Mouse (Mus musculus): ENCODE measurements around the gene Pdha2. TPM values are rescaled to one million over a fixed set of nuclear protein-coding genes. Genes with fewer than 3 reads are reported as not detected.

The Pdha2 gene
- polyA plus RNA-seq (2012): not detected in 2 replicates

DNA sequence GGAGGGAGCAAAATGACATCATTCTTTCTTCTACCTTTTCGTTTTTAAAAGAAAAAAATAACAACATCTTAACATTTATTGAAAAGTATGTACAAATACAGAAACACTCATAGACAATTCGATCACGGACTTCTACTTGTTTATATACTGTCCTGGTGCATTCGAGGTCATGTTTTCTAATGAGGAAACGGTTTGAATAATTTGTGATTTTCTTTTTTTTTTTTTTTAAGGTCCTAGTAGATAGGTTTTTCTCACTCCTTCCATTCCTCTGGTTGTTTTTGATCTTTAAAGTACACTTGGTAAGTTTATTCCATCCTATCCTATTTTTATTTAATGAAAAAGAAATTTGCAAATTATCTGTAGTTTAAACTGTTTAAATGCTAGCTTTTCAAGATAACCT lies at the start of gene Pdha2:
TSS of gene Pdha2 (minus strand) at position 101 of the 400 bp plus-strand sequence.
- no peak for TF ChIP-seq GATA1 (IDR thresholded peaks at IDR 0.05; ENCODE audit: low read length)

DNA sequence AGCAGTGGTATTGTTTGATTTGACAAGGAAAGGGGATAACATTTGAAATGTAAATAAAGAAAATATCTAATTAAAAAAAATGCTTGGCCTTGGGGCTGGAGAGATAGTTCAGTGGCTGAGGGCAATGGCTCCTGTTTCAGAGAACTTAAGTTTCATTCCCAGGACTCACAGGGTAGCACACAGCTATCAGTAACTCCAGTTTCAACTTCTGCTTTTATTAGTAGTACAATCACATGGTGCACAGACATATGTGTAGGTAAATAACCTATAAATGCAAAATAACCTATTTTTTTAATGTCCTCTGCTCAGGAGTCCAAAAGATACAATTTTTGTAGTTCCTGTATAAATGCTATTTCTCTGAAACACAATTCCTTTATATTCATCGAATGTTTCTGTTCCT lies 48.4 kb upstream of the Pdha2 start:
- TF ChIP-seq GATA1 (IDR thresholded peaks at IDR 0.05; ENCODE audit: low read length): no peak

DNA sequence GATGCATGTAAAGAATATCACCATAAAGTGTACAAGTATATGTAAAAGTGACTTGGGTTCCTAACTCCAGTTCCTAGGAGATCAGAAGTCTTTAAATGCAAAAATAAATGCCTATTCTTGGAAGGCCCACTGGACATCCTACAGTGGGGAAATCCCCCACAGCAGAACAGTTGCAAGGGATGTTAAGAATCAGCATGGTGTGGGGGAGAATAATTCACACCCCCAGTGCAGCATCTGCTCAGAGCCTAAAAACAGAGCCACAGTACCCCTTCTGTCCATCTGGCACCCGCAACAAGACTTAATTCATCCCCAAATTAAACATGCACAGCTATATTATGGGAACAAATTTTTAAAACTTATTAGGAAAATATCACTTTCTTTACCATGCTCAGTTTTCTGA lies 39.3 kb upstream of the Pdha2 start:
- no peak for TF ChIP-seq GATA1 (IDR thresholded peaks at IDR 0.05; ENCODE audit: low read length)

DNA sequence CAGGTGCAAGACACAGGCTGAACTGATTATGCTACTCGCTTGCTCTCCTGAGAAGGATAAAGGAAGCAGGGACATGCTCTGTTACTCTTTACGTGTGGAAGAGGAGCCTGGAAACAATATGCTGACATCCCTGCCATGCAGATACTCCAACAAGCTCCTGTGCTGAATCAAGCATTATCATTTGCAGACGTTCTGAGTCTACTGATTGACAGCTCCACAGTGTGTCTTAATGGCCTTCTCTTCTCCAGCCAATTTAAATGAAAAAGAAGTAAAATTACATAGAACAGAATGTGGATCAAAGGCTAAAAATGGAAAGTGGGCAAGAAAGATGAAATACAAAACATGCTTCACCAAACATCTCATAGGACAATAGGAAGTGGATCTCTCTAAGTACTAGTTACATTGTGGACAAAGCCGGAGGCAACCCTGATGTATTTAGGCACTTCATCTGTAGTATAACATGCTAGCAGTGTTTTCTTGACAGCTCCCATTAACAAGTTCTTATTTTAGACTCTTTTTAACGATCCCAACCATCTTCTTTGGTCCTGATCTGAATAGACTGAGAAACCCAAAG lies 32.7 kb upstream of the Pdha2 start:
- no peak for TF ChIP-seq GATA1 (IDR thresholded peaks at IDR 0.05; ENCODE audit: low read length)

DNA sequence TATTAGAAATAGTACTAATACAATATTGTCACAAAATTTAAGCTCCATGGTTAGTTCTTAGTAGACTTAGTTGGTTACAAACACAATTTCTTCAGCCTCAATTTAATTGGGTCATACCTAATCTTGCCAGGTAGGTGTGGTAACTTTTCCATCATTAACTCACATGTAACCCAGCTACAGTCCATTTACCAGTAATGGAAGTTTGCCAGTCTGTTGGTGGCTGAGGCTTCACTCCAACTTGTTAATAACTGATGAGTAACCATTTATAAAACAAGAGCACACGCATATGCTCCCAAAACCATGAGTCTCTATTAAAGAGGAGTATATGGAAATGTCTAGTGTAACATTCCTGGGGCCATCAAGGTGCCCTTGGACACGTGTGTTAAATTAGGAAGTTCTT lies 25.9 kb upstream of the Pdha2 start:
- no peak for TF ChIP-seq GATA1 (IDR thresholded peaks at IDR 0.05; ENCODE audit: low read length)

DNA sequence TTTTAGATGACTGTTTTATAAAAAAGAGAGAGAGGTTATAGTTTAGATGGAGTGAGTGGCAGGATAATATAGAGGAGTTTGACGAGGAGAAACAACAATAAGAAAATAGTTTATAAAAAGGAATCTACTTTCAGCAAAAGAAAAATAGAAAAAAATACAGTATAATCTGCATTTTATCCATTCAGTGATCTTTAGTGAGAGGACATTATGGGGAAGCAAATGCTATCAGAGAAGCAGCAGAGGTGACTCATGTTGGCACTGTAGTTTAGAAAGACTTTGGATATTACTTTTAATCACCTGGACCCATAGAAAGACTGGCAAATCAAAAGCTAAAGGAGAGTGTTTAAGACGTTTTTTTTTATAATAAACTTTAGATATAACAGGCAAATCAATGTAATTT lies 17.0 kb upstream of the Pdha2 start:
- no peak for TF ChIP-seq GATA1 (IDR thresholded peaks at IDR 0.05; ENCODE audit: low read length)

DNA sequence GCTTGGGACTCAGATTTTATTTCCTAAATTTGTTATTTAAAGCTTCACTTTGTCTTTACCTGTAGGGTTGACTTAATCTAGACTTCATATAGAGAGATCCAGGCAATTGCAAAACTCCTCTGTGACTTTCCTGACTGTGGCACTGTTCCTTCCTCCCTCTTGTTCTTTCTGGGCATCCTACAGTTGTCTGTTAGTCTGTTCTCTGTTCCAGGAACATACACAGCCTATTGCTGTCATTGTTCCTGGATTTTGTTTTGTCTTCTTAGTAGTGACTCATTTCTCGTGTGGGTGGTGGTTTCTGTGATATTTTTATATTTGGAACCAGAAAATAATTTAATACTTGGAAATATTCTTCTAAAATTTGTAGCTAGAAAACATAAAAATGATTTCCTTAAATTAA lies 10.2 kb upstream of the Pdha2 start:
- TF ChIP-seq GATA1 (IDR thresholded peaks at IDR 0.05; ENCODE audit: low read length): no peak

DNA sequence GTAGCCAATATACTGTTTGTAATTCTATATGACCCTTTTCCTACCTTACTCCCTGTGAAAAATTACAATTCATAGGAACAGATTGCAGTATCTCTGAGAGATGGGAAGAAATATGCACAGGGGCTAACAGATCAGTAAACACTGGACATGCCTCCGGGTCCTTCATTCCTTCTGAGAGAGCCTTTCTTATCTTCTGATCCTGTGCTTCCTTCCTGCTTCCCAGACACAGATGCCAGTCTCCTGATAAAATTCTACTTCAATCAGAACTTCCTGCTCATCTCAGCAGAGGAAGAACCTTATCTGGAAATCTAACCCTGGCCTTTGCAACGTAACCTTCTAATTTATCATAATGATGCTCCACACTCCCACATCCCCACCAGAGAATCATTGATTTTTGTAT lies 6.4 kb upstream of the Pdha2 start:
- TF ChIP-seq GATA1 (IDR thresholded peaks at IDR 0.05; ENCODE audit: low read length): no peak

DNA sequence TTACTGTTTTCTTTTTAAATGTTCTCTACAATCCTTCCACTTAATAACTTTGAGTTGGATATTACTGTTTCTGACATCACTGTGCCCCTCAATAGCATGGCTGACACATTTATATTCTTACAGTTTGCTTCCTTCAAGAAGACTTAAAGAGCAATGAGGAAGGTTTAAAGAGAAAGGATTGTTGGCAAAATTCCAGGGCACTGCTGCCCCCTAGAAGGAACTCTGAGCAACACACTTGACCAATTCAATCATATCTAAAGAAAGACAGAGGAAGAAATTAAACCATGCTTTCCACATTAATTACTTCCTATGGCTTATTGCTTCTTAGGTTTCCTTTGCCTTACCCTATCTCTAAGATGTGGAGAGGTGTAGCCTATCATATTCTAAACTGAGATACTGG lies 4.8 kb upstream of the Pdha2 start:
- no peak for TF ChIP-seq GATA1 (IDR thresholded peaks at IDR 0.05; ENCODE audit: low read length)

DNA sequence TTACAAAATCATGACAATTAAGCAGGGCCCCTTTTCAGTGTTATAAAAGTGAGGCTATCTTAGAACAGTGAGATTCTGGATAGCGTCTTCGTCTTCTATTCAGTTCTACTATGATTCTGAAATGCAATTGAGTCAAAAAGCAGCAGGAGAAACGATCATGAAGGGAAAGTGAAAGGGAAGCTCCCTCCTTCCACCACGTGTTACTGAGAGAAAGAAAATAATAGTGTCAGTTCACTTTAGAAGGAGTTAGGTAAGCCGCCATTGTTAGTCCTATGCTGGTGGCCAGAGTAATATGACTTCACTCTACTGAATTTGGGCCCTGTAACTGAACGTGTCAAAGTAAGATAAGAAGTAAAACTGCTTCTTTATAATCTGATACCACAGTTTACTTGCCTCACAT lies 4.1 kb upstream of the Pdha2 start:
- TF ChIP-seq GATA1 (IDR thresholded peaks at IDR 0.05; ENCODE audit: low read length): no peak

DNA sequence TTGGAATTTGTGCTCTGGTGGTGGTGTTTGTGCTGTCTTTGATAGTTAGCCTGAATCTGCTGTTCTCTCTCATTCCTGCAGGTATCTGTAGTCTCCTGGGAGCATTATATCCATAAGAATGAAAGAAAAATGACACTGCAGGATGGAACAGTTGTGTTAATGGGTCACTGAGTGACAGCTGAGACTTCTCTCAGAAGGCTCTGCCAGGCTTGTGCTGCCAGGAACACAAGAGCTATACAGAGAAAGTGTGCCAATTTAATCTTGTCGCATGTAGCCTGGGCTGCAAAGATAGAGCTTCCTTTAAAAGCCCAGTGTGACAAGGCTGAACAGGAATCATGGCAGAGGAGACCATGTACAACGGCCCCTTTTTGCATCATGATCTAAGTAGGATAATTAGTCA lies 2.6 kb upstream of the Pdha2 start:
- no peak for TF ChIP-seq GATA1 (IDR thresholded peaks at IDR 0.05; ENCODE audit: low read length)

DNA sequence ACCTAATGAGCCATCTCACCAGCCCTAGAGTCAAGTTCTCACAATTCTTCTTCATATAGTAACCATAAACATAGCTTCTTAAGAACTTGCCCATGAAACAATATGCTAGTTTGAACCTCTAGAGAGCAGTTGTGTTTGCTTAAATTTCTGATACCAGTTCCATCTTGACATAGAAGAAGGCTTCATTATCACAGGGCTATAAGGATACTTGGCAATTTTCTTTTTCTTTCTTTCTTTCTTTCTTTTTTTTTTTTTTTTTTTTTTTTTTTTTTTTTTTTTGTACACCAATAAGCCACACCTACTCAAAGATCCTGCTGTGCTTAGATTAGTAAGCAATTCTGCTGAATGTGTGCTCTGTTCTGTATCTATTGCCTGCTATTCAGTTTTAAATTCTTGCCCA lies 2.0 kb upstream of the Pdha2 start:
- TF ChIP-seq GATA1 (IDR thresholded peaks at IDR 0.05; ENCODE audit: low read length): no peak

DNA sequence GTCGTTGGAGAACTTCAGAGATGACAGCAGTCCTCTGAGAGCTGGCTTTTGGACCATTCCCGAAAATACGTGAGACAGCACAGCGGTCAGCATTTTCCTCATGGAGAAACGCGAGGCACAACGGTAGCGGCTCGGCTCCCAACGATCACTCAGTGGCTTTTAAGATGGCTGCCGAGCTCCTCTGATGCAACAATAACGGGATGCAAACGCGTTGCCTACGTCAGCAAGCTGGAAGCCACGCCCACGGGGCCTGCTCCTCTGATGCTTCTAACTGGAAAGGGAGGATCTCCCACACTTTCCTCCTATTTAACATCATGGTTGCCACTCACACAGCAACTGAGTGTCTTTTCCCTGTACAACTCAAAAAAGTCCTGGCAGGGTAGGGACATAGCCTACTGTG lies 511 bp downstream of the Pdha2 start:
- no peak for TF ChIP-seq GATA1 (IDR thresholded peaks at IDR 0.05; ENCODE audit: low read length)

DNA sequence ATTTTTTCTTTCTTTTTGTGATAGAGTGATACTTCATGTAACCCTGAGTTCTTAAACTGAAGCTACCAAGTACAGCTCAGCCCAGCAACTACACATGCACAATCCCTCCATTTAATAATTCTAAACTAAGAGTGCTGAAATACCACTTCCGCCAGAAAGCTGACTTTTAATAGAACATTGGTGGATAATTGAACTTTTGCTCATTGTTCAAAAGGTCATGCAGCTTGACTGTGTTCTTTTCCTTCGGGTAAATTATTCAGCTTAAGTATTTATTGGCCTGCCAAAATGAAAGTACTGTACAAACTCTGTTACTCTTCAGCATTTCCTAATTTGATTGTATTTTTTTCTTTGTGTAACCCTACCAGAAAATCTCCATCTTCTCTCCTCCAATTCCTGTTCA lies 10.4 kb downstream of the Pdha2 start:
- TF ChIP-seq GATA1 (IDR thresholded peaks at IDR 0.05; ENCODE audit: low read length): no peak

DNA sequence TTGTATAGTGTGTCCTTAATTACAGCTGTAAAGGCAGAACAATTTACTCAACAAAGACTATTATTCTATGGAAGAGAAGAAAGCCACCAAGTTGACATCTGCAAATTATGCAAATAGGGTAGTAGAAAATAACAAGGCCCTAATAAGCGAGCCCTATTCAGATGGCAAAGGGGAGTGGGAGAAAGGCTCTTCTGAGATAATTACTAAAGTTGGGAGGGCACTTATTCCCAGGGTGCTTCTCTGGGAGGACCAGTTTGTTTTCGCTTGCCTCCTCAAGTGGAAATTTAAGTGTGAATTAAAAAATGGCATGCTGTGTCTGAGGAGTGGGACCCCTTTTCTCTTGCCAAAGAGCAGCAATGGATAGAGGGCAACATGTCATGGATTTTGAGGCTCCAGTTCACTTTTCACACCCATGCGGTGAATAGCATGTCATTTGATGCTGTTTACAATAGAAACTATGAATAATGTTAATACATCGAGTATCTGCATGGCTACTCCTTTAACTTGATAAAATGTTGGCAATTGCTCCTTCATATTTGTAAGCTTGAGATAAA lies 14.8 kb downstream of the Pdha2 start:
- TF ChIP-seq GATA1 (IDR thresholded peaks at IDR 0.05; ENCODE audit: low read length): no peak

DNA sequence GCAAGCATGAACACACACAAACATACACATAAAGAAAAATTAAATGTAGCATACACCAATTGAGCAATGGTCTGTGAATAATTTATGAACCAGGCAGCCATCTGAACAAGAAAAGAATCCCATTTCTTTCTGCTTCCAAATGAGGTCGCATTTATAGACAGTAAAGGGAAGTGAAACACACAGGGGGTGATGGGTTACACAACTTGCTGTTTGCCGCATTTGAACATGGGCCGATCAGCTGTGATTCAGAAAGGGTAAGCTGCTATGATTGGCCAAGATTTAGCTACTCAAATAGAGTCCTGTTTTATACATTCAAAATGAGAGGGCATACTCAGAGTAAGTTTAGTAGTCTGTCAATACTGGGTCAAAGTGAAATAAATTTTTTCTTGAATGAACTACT lies 20.5 kb downstream of the Pdha2 start:
- TF ChIP-seq GATA1 (IDR thresholded peaks at IDR 0.05; ENCODE audit: low read length): no peak

DNA sequence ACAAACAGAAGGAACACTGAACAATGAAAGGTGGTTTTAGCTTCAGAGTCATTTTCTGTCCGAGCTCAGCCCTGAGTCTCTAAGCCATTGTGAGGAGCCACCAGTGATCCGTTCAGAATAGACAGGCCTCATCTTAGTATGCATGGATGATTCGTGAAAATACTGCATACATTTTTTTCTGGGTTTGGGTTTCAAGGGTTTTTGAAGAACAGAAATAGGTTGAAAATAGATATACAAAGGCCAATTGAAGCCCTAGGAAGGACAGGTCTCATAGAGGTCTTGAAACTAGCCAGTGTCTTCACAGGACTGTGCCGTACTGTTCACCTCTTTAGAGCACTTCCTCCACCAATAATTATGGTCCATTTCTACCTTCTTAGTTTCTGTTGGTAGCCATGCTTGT lies 21.7 kb downstream of the Pdha2 start:
- TF ChIP-seq GATA1 (IDR thresholded peaks at IDR 0.05; ENCODE audit: low read length): no peak

DNA sequence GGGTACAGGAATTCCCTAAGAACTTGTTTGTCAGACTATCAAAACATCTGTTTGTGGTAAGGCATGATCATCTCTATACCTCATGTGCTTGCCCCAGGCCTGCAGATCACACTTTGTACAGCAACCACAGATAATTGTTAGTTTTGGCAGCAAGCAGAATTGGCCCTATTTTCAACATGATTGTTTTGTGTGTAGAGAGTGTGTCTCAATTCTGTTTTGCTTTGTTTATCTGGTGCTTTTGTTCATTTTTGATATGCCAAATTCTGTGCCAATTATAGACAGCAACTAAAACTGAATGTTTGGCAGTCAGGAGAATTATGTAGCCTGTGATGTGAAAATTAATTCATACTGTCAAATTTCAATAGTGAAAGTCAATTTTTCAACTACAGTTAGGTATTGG lies 51.2 kb downstream of the Pdha2 start:
- TF ChIP-seq GATA1 (IDR thresholded peaks at IDR 0.05; ENCODE audit: low read length): peak; percentile 33

All from G1E-ER4 (cell line).